Mouse (Mus musculus) layer of hippocampus, postnatal 25 days (tissue): ENCODE measurements around the gene Stk26. TPM values are rescaled to one million over a fixed set of nuclear protein-coding genes. Genes with fewer than 3 reads are reported as not detected.

Source experiments
- DNase-seq, 2 experiments: peaks; one replicate each; pipeline ENCODE4 v3.0.0; 2022; ENCODE audit warnings: mixed read lengths in 2 of 2, low spot score in 1 of 2; ENCODE audit errors: extremely low spot score in 1 of 2
- total RNA-seq, 2 experiments: library from RNA; stranded (reverse); gene quantifications; 2 replicates each; pipeline ENCODE4 v1.2.3; 2021

Stk26 gene
- total RNA-seq, 2 experiments from 2014 or later = 4.7 to 4.9 TPM

DNA sequence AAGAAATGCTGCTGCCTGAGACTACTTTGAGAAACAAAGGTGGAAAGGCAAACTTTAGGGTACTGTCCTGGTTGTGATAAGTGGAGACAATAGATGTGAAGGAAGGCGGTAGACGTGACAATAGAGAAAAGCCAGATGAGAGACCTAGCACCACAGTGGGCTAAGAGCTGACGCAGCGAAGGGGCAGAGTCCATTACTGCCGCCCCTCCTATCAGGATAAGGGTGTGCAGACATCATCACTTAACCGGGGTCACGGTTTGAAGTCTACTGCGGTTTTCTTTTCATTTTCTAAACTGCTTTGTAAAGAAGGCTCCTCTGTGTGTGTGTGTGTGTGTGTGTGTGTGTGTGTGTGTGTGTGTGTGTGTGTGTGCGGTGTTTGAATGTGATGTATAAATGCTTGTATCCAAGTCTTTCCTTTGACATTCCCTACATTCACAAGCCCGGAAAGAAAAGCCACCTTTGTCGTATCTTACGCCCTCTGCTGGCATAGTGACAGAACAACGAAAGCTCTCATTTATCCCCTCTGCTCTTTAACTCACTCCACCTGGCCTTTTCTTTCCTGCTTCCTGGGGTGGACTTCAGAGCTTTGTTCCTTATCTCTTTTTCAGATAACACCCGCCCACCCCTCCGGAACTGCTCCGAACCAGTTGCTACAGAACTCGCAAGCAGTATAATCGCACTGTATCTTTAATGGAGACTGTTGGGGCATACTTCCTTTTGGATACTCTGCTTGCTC is 84.0 kb downstream of the Stk26 start:
- DNase-seq = peak in 1 of 2 experiments; percentile 4

DNA sequence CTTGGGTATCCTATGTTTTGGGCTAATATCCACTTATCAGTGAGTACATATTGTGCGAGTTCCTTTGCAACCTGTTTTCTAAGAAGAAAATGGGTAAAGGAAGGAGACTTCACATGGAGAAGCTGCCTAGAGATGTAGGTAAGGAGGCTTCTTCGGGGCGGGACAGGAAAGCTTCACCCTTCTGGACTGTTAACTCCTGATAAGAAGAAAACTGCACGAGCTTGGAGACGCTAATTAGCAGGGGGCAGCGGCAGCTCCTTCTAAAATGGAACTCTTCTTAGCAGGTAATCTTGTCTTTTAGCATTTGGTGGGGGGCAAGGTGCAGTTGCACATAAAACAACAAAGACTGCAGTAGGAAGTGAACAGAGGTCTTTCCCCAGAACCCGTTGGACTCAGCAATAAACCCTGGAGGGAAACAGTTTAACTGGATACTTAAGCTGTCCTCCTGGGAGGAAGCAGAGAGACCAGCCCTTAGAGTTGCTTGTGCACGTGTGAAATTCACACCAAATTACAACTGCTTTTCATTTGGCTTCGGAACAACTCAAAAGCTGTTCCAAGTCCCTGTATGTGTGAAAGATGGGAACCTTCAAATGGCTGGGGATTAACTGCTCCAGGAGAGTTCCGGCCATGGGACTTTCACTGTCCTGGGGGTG is 86.2 kb downstream of the Stk26 start:
- DNase-seq = no peak

GRCm38 (mm10) chrX:50930309-50930708 is 89.5 kb downstream of the Stk26 start:
- no peak for DNase-seq

DNA sequence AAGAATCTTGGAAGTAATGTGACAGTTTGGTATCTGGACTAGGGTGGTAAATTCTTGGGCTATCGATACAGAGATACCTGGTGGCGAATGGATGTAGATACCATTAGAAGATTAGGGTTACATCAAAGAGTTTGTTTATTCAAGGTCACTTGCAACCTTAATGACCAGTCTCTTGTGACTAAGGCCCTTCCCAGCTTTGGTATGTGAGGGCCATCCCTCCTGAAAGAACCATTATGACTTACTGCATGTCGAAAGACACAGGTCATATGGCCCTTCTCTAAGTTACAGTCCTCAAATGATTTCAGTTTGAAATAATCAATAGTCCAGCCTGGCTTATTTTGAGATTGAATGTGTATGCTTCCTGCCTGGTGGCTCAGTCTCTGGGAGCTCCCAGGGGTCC is 96.3 kb downstream of the Stk26 start:
- no peak for DNase-seq

DNA sequence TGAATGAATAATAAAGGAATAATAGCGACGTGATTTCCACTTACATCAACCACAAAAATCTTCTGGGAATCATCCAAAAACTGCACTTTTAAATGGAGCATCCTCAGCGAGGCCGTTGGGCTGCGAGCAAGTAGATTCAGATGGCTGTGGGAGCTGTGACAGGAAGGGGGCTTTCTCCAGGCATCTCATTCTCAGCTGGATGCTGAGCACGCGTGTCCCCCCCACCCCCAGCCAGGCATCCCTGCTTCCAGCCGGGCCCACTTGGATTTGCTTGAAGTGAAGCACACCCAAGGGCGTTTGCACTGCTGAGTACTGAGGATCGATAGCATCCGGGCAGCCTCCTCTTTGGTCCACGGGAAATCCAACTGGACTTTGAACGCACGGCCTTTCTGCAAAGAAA is 101.8 kb downstream of the Stk26 start, which contains the start of gene Frmd7:
Gene Frmd7 (minus strand): TSS at position 101 of the 400 bp plus-strand sequence.
- DNase-seq = no peak

Other genes with a start within 250 kb of the Stk26 start
- gene Frmd7, start 101.7 kb downstream of the Stk26 start, total RNA-seq = 1 to 10 TPM; 2.2 to 3.3 TPM
- gene Rap2c, start 177.0 kb downstream of the Stk26 start, total RNA-seq = 10 to 100 TPM; 26.0 to 26.7 TPM